Mouse (Mus musculus) intestine, postnatal 0 days (tissue): ENCODE results near the gene Ywhaq. TPM values are rescaled to one million over a fixed set of nuclear protein-coding genes. Genes with fewer than 3 reads are reported as not detected.
"Not testable (repeated sequence)": the region's sequence is repeated elsewhere in the genome, so short reads cannot be mapped to it uniquely, and the experiment has no call there.

Source experiments
- ATAC-seq: fragments of 200-750 bp; cut with Nextera tagmentation; 2 replicates; pipeline ENCODE4 v1.8.0; 2017; ENCODE audit warnings: mild to moderate bottlenecking, moderate TSS enrichment, moderate library complexity
- H3K27ac ChIP-seq: fragments of 300-500 bp; sonication (generic); 2 replicates; pipeline ENCODE4 v1.5.1; 2014; ENCODE audit warnings: mild to moderate bottlenecking, low read depth, low read length, moderate library complexity
- H3K27me3 ChIP-seq: fragments of 300-500 bp; sonication (generic); replicated peaks from 2 replicates; pipeline ENCODE4 v1.6.1; 2014; ENCODE audit warnings: low read length, mixed read lengths; ENCODE audit not compliant: control insufficient read depth, insufficient read depth
- H3K36me3 ChIP-seq: fragments of 300-500 bp; sonication (generic); 2 replicates; pipeline ENCODE4 v1.6.1; 2014; ENCODE audit warnings: mild to moderate bottlenecking, moderate library complexity; ENCODE audit not compliant: control insufficient read depth, insufficient read depth
- H3K4me1 ChIP-seq: fragments of 300-500 bp; sonication (generic); replicated peaks from 2 replicates; pipeline ENCODE4 v1.6.1; 2014; ENCODE audit warnings: antibody characterized with exemption, low read length, mixed read lengths; ENCODE audit not compliant: control insufficient read depth, insufficient read depth
- H3K4me2 ChIP-seq: fragments of 300-500 bp; sonication (generic); replicated peaks from 2 replicates; pipeline ENCODE4 v1.6.1; 2014; ENCODE audit warnings: low read depth, mild to moderate bottlenecking, moderate library complexity
- H3K4me3 ChIP-seq: fragments of 300-500 bp; sonication (generic); 2 replicates; pipeline ENCODE4 v1.5.1; 2014; ENCODE audit warnings: low read depth, low read length
- H3K9ac ChIP-seq: fragments of 300-500 bp; sonication (generic); 2 replicates; pipeline ENCODE4 v1.6.1; 2014; ENCODE audit warnings: mild to moderate bottlenecking, low read depth, low read length
- H3K9me3 ChIP-seq: fragments of 300-500 bp; sonication (generic); 2 replicates; pipeline ENCODE4 v1.6.1; 2016; ENCODE audit warnings: mixed run types; ENCODE audit not compliant: control insufficient read depth
- CTCF ChIP-seq: sonication (generic); IDR thresholded peaks from 2 replicates; pipeline ENCODE4 v1.5.1; 2016; ENCODE audit warnings: low read depth, mild to moderate bottlenecking, control low read depth, antibody characterized with exemption, moderate library complexity
- WGBS: fragments of 180-500 bp; shearing (Covaris S2); extraction: QIAGEN DNeasy Blood & Tissue Kit; methylation state at CpG from one replicate; pipeline ENCODE4 v1.1.7; 2014; 5-methylcytosine and 5-hydroxymethylcytosine counted together
- polyA plus RNA-seq: library from polyadenylated mRNA; unstranded; fragments of >200 nt; fragmentation: Nextera tagmentation; extraction: Ambion mirVana; gene quantifications from 2 replicates; pipeline ENCODE4 v1.2.1, GENCODE M21; 2015

The Ywhaq gene
- polyA plus RNA-seq, 1 experiment from 2014 or later: 235 TPM

- Histone ChIP-seq H3K36me3 (peaks cover 3% of the 10 kb centered on the region; the same call in 1 of the 2 replicates), H3K9ac (peak overlapping the region; percentile 48; the same call in 1 of the 2 replicates), H3K27ac (peak overlapping the region; percentile 99), H3K4me2 (peak overlapping the region; percentile 74), H3K4me1 (peaks cover 12% of the 10 kb centered on the region), H3K4me3 (peak overlapping the region; percentile 97), H3K27me3 (no peaks in the 10 kb centered on the region), H3K9me3 (no peaks in the 10 kb centered on the region)
- no peak for ATAC-seq
- 2% methylated on average over 10 of the region's 10 CpGs for WGBS
- no peak for TF ChIP-seq CTCF
Measured at GRCm38 (mm10) chr12:21418083-21418482, 646 bp upstream of the Ywhaq start.

GRCm38 (mm10) chr12:21416506-21416905 is 931 bp downstream of the Ywhaq start:
- H3K27ac ChIP-seq: peak overlapping the region; percentile 10; the same call in 1 of the 2 replicates
- no peak for TF ChIP-seq CTCF
- no peak for ATAC-seq
- peak overlapping the region; percentile 82 for H3K9ac ChIP-seq
- H3K4me1 ChIP-seq: peaks cover 12% of the 10 kb centered on the region
- H3K36me3 ChIP-seq: peaks cover 12% of the 10 kb centered on the region
- peak overlapping the region; percentile 97 for H3K4me3 ChIP-seq
- WGBS: 1% methylated on average over 13 of the region's 15 CpGs
- peak overlapping the region; percentile 74 for H3K4me2 ChIP-seq
- H3K9me3 ChIP-seq: no peaks in the 10 kb centered on the region
- no peaks in the 10 kb centered on the region for H3K27me3 ChIP-seq

- no peak overlapping the region for H3K9ac ChIP-seq
- peaks cover 24% of the 10 kb centered on the region for H3K36me3 ChIP-seq
- H3K4me2 ChIP-seq: no peak overlapping the region
- H3K4me1 ChIP-seq: peaks cover 10% of the 10 kb centered on the region; the same call in 1 of the 2 replicates
- 75% methylated on average over 2 of the region's 2 CpGs for WGBS
- ATAC-seq: no peak
- TF ChIP-seq CTCF: no peak
- H3K27me3 ChIP-seq: no peaks in the 10 kb centered on the region
- H3K4me3 ChIP-seq: no peak overlapping the region
- no peaks in the 10 kb centered on the region for H3K9me3 ChIP-seq
- H3K27ac ChIP-seq: no peak overlapping the region
Measured at GRCm38 (mm10) chr12:21410620-21411019, 6.8 kb downstream of the Ywhaq start.

GRCm38 (mm10) chr12:21409651-21410050 is 7.8 kb downstream of the Ywhaq start:
- ATAC-seq: no peak
- no peak for TF ChIP-seq CTCF

GRCm38 (mm10) chr12:21408789-21409367 is 8.6 kb downstream of the Ywhaq start:
- 58% methylated on average over 2 of the region's 2 CpGs for WGBS
- H3K9me3 ChIP-seq: no peaks in the 10 kb centered on the region
- no peak overlapping the region for H3K9ac ChIP-seq
- TF ChIP-seq CTCF: no peak
- H3K4me3 ChIP-seq: no peak overlapping the region
- no peaks in the 10 kb centered on the region for H3K27me3 ChIP-seq
- peaks cover 21% of the 10 kb centered on the region for H3K36me3 ChIP-seq
- H3K4me1 ChIP-seq: no peaks in the 10 kb centered on the region
- no peak; the same call in 1 of the 2 replicates for ATAC-seq
- no peak overlapping the region for H3K27ac ChIP-seq
- no peak overlapping the region for H3K4me2 ChIP-seq

More at GRCm38 (mm10) chr12:21409651-21410050, 7.8 kb downstream of the Ywhaq start:
- peaks cover 24% of the 10 kb centered on the region for H3K36me3 ChIP-seq
- no peak overlapping the region for H3K27ac ChIP-seq
- WGBS: 95% methylated on average over 3 of the region's 3 CpGs
- no peak overlapping the region for H3K9ac ChIP-seq
- H3K27me3 ChIP-seq: no peaks in the 10 kb centered on the region
- H3K9me3 ChIP-seq: no peaks in the 10 kb centered on the region
- no peak overlapping the region for H3K4me3 ChIP-seq
- H3K4me2 ChIP-seq: no peak overlapping the region
- 0 out of 2 replicates have a peak, but pooled peaks cover 4% of the 10 kb centered on the region for H3K4me1 ChIP-seq

- Histone ChIP-seq H3K4me2 (no peak overlapping the region), H3K9me3 (no peaks in the 10 kb centered on the region), H3K4me1 (no peaks in the 10 kb centered on the region), H3K36me3 (no peaks in the 10 kb centered on the region), H3K27ac (no peak overlapping the region), H3K4me3 (no peak overlapping the region), H3K9ac (no peak overlapping the region), H3K27me3 (no peaks in the 10 kb centered on the region)
- TF ChIP-seq CTCF: no peak
- ATAC-seq: no peak
- WGBS: 96% methylated on average over 5 of the region's 5 CpGs
Measured at GRCm38 (mm10) chr12:21402771-21403170, 14.7 kb downstream of the Ywhaq start.

- Histone ChIP-seq H3K9me3 (no peaks in the 10 kb centered on the region), H3K4me1 (no peaks in the 10 kb centered on the region), H3K9ac (no peak overlapping the region), H3K27ac (no peak overlapping the region), H3K36me3 (peaks cover 17% of the 10 kb centered on the region), H3K27me3 (no peaks in the 10 kb centered on the region), H3K4me3 (no peak overlapping the region), H3K4me2 (no peak overlapping the region)
- no peak for TF ChIP-seq CTCF
- no peak for ATAC-seq
- 94% methylated on average over 2 of the region's 2 CpGs for WGBS
Measured at GRCm38 (mm10) chr12:21386201-21386600, 31.2 kb downstream of the Ywhaq start.

GRCm38 (mm10) chr12:21378765-21379346 is 38.6 kb downstream of the Ywhaq start:
- H3K4me3 ChIP-seq, H3K9ac ChIP-seq, H3K27me3 ChIP-seq, H3K9me3 ChIP-seq, ATAC-seq, H3K27ac ChIP-seq, H3K4me1 ChIP-seq, H3K36me3 ChIP-seq, H3K4me2 ChIP-seq: not testable (repeated sequence)
- 75% methylated on average over 6 of the region's 6 CpGs for WGBS
